Mouse (Mus musculus): Measurements from ENCODE around the gene Synpr. TPM values are rescaled to one million over a fixed set of nuclear protein-coding genes. Genes with fewer than 3 reads are reported as not detected.

Synpr gene
- polyA plus RNA-seq, 1 experiment from 2014 or later: 0.06 TPM

- POLR2A ChIA-PET: no interaction called here
- CTCF ChIA-PET: interaction anchor here (0.9 kb wide), 1 partner anchor 11 kb away, joined by 3 read pairs; no protein-coding TSS in a partner anchor
- no peak for ATAC-seq
- peaks cover 3% of the 10 kb centered on the region for H3K27me3 ChIP-seq
- TF ChIP-seq CTCF (IDR thresholded peaks at IDR 0.05): no peak
- DNase-seq (ENCODE audit: low read depth, low spot score): no peak
- in situ Hi-C loops (cut with MboI; ENCODE audit: low pct_unique_long_range_greater_than_20kb): no loop called here
Measured at GRCm38 (mm10) chr14:13411636-13412035, 127.1 kb downstream of the Synpr start.

- H3K27me3 ChIP-seq: no peaks in the 10 kb centered on the region
- ChIA-PET CTCF (interaction anchor here (1.1 to 1.2 kb wide), 2 partner anchors 9 to 12 kb away, joined by 3 read pairs; no protein-coding TSS in a partner anchor), POLR2A (no interaction called here)
- in situ Hi-C loops (cut with MboI; ENCODE audit: low pct_unique_long_range_greater_than_20kb): no loop called here
- DNase-seq (ENCODE audit: low read depth, low spot score): no peak
- TF ChIP-seq CTCF (IDR thresholded peaks at IDR 0.05): no peak
- no peak for ATAC-seq
Measured at GRCm38 (mm10) chr14:13440723-13441122, 156.1 kb downstream of the Synpr start.

GRCm38 (mm10) chr14:13444908-13445307, 160.3 kb downstream of the Synpr start:
- ChIA-PET CTCF (no interaction called here), POLR2A (no interaction called here)
- TF ChIP-seq CTCF (IDR thresholded peaks at IDR 0.05): no peak
- no peak for ATAC-seq
- H3K27me3 ChIP-seq: no peaks in the 10 kb centered on the region
- no peak for DNase-seq (ENCODE audit: low read depth, low spot score)
- in situ Hi-C loops (cut with MboI; ENCODE audit: low pct_unique_long_range_greater_than_20kb): no loop called here

- TF ChIP-seq CTCF (IDR thresholded peaks at IDR 0.05): no peak
- in situ Hi-C loops (cut with MboI; ENCODE audit: low pct_unique_long_range_greater_than_20kb): no loop called here
- POLR2A ChIA-PET: no interaction called here
- CTCF ChIA-PET: interaction anchor here (1.0 to 1.1 kb wide), 2 partner anchors 10 to 87 kb away, joined by 3 to 5 read pairs; no protein-coding TSS in a partner anchor
- no peak for ATAC-seq
- H3K27me3 ChIP-seq: peaks cover 6% of the 10 kb centered on the region
- DNase-seq (ENCODE audit: low read depth, low spot score): no peak
Measured at GRCm38 (mm10) chr14:13453461-13454204, 169.1 kb downstream of the Synpr start.

- POLR2A ChIA-PET: no interaction called here
- no peak for TF ChIP-seq CTCF (IDR thresholded peaks at IDR 0.05)
- in situ Hi-C loops (cut with MboI; ENCODE audit: low pct_unique_long_range_greater_than_20kb): no loop called here
- no peak for DNase-seq (ENCODE audit: low read depth, low spot score)
- no peak for ATAC-seq
- peaks cover 6% of the 10 kb centered on the region for H3K27me3 ChIP-seq
- CTCF ChIA-PET: interaction anchor here (0.7 to 1.1 kb wide), 2 partner anchors 45 to 88 kb away, joined by 3 read pairs; no protein-coding TSS in a partner anchor
Measured at GRCm38 (mm10) chr14:13454991-13455390, 170.4 kb downstream of the Synpr start.

GRCm38 (mm10) chr14:13459333-13459732, 174.8 kb downstream of the Synpr start:
- DNase-seq (ENCODE audit: low read depth, low spot score): no peak
- ChIA-PET CTCF (interaction anchor here (1.4 to 2.7 kb wide), 3 partner anchors 12 to 459 kb away, joined by 4 to 11 read pairs (median 8); no protein-coding TSS in a partner anchor), POLR2A (no interaction called here)
- in situ Hi-C loops (cut with MboI; ENCODE audit: low pct_unique_long_range_greater_than_20kb): no loop called here
- H3K27me3 ChIP-seq: peaks cover 6% of the 10 kb centered on the region
- peak; percentile 60 for ATAC-seq
- peak; percentile 58 for TF ChIP-seq CTCF (IDR thresholded peaks at IDR 0.05)

GRCm38 (mm10) chr14:13469211-13469610, 184.6 kb downstream of the Synpr start:
- CTCF ChIA-PET: no interaction called here
- H3K27me3 ChIP-seq: no peaks in the 10 kb centered on the region
- DNase-seq (ENCODE audit: low read depth, low spot score): no peak
- TF ChIP-seq CTCF (IDR thresholded peaks at IDR 0.05): no peak
- POLR2A ChIA-PET: no interaction called here
- in situ Hi-C loops (cut with MboI; ENCODE audit: low pct_unique_long_range_greater_than_20kb): no loop called here
- no peak for ATAC-seq

- no peaks in the 10 kb centered on the region for H3K27me3 ChIP-seq
- ATAC-seq (no peak), DNase-seq (ENCODE audit: low read depth, low spot score) (no peak)
- in situ Hi-C loops (cut with MboI; ENCODE audit: low pct_unique_long_range_greater_than_20kb): no loop called here
- ChIA-PET CTCF (no interaction called here), POLR2A (interaction anchor here (0.8 kb wide), 1 partner anchor 11 kb away, joined by 5 read pairs; no protein-coding TSS in a partner anchor)
- no peak for TF ChIP-seq CTCF (IDR thresholded peaks at IDR 0.05)
Measured at GRCm38 (mm10) chr14:13477821-13478220, 193.2 kb downstream of the Synpr start.

- H3K27me3 ChIP-seq: no peaks in the 10 kb centered on the region
- CTCF ChIA-PET: interaction anchor here (1.0 kb wide), 1 partner anchor 20 kb away, joined by 3 read pairs; no protein-coding TSS in a partner anchor
- POLR2A ChIA-PET: interaction anchor here (0.6 kb wide), 1 partner anchor 166 kb away, joined by 4 read pairs; no protein-coding TSS in a partner anchor
- ATAC-seq (no peak), DNase-seq (ENCODE audit: low read depth, low spot score) (no peak)
- in situ Hi-C loops (cut with MboI; ENCODE audit: low pct_unique_long_range_greater_than_20kb): no loop called here
- no peak for TF ChIP-seq CTCF (IDR thresholded peaks at IDR 0.05)
Measured at GRCm38 (mm10) chr14:13505355-13505754, 220.8 kb downstream of the Synpr start.

- TF ChIP-seq CTCF (IDR thresholded peaks at IDR 0.05): no peak
- ChIA-PET CTCF (no interaction called here), POLR2A (no interaction called here)
- ATAC-seq (no peak), DNase-seq (ENCODE audit: low read depth, low spot score) (no peak)
- in situ Hi-C loops (cut with MboI; ENCODE audit: low pct_unique_long_range_greater_than_20kb): no loop called here
- no peaks in the 10 kb centered on the region for H3K27me3 ChIP-seq
Measured at GRCm38 (mm10) chr14:13518608-13519139, 234.1 kb downstream of the Synpr start.
